Mouse (Mus musculus): Measurements from ENCODE around the gene Gm5726. TPM values are rescaled to one million over a fixed set of nuclear protein-coding genes. Genes with fewer than 3 reads are reported as not detected.
"Not testable (repeated sequence)": the region's sequence is repeated elsewhere in the genome, so short reads cannot be mapped to it uniquely, and the experiment has no call there.

The Gm5726 gene
- not detected for total RNA-seq (2021)
- polyA plus RNA-seq (2012; rRNA removed): not detected in 2 replicates
- long read RNA-seq: 0 reads

- DNase-seq: not testable (repeated sequence)
These were observed at the start of gene Gm5726 for GRCm38 (mm10) chr7:20545657-20546056. Gene Gm5726 (minus strand): TSS chr7:20545757.

- not testable (repeated sequence) for DNase-seq
These were observed 30.6 kb upstream of the Gm5726 start, which contains the start of gene Gm4141 for GRCm38 (mm10) chr7:20576141-20576540. Gene Gm4141 (minus strand): TSS chr7:20576241.

- DNase-seq: not testable (repeated sequence)
These were observed 12.0 kb downstream of the Gm5726 start, which contains the start of gene Vmn1r104 for GRCm38 (mm10) chr7:20533537-20533936. Gene Vmn1r104 (plus strand): TSS chr7:20533837.

GRCm38 (mm10) chr7:20510434-20510833, 35.1 kb downstream of the Gm5726 start, which contains the start of gene Vmn1r103:
Gene Vmn1r103 (minus strand): TSS chr7:20510534.
- DNase-seq: not testable (repeated sequence)

Other genes with a start within 250 kb of the Gm5726 start
- gene Gm4133, start 211.7 kb downstream of the Gm5726 start, total RNA-seq (2021): not detected
- gene Gm4133, start 211.7 kb downstream of the Gm5726 start, polyA plus RNA-seq (2012; rRNA removed): not detected in 2 replicates
- gene Gm5728, start 170.3 kb downstream of the Gm5726 start, total RNA-seq (2021): not detected
- gene Gm5728, start 170.3 kb downstream of the Gm5726 start, polyA plus RNA-seq (2012; rRNA removed): not detected in 2 replicates
- gene Vmn1r100, start 127.8 kb downstream of the Gm5726 start, total RNA-seq (2021): not detected
- not detected in 2 replicates for gene Vmn1r100, start 127.8 kb downstream of the Gm5726 start, polyA plus RNA-seq (2012; rRNA removed)
- gene Vmn1r101, start 103.2 kb downstream of the Gm5726 start, total RNA-seq (2021): not detected
- not detected in 2 replicates for gene Vmn1r101, start 103.2 kb downstream of the Gm5726 start, polyA plus RNA-seq (2012; rRNA removed)
- not detected for gene Gm10670, start 70.8 kb downstream of the Gm5726 start, total RNA-seq (2021)
- not detected in 2 replicates for gene Gm10670, start 70.8 kb downstream of the Gm5726 start, polyA plus RNA-seq (2012; rRNA removed)
- gene Vmn1r103, start 35.2 kb downstream of the Gm5726 start, total RNA-seq (2021): not detected
- not detected in 2 replicates for gene Vmn1r103, start 35.2 kb downstream of the Gm5726 start, polyA plus RNA-seq (2012; rRNA removed)
- gene Vmn1r104, start 11.9 kb downstream of the Gm5726 start, total RNA-seq (2021): not detected
- gene Vmn1r104, start 11.9 kb downstream of the Gm5726 start, polyA plus RNA-seq (2012; rRNA removed): not detected in 2 replicates
- gene Gm4141, start 30.5 kb upstream of the Gm5726 start, total RNA-seq (2021): not detected
- gene Gm4141, start 30.5 kb upstream of the Gm5726 start, polyA plus RNA-seq (2012; rRNA removed): not detected in 2 replicates
- not detected for gene Gm4513, start 53.3 kb upstream of the Gm5726 start, total RNA-seq (2021)
- gene Gm4513, start 53.3 kb upstream of the Gm5726 start, polyA plus RNA-seq (2012; rRNA removed): not detected in 2 replicates
- gene Vmn1r107, start 123.2 kb upstream of the Gm5726 start, total RNA-seq (2021): not detected
- gene Vmn1r107, start 123.2 kb upstream of the Gm5726 start, polyA plus RNA-seq (2012; rRNA removed): not detected in 2 replicates
- not detected for gene Vmn1r111, start 157.5 kb upstream of the Gm5726 start, total RNA-seq (2021)
- not detected in 2 replicates for gene Vmn1r111, start 157.5 kb upstream of the Gm5726 start, polyA plus RNA-seq (2012; rRNA removed)
- gene Gm10668, start 184.9 kb upstream of the Gm5726 start, total RNA-seq (2021): not detected
- gene Gm10668, start 184.9 kb upstream of the Gm5726 start, polyA plus RNA-seq (2012; rRNA removed): not detected in 2 replicates
- gene Vmn1r112, start 225.4 kb upstream of the Gm5726 start, total RNA-seq (2021): not detected
- not detected in 2 replicates for gene Vmn1r112, start 225.4 kb upstream of the Gm5726 start, polyA plus RNA-seq (2012; rRNA removed)
- gene Vmn1r113, start 241.5 kb upstream of the Gm5726 start, total RNA-seq (2021): not detected
- gene Vmn1r113, start 241.5 kb upstream of the Gm5726 start, polyA plus RNA-seq (2012; rRNA removed): not detected in 2 replicates

Data from adrenal gland, adult 2 months (tissue).